ENCODE assay signal across 9 mouse cellular contexts in genomic region chr5:105650728-105651479, GRCm38 (mm10). TPM values are rescaled to one million over a fixed set of nuclear protein-coding genes. Genes with fewer than 3 reads are reported as not detected.
DNase-seq lines count a peak whose midpoint lies in the region; ATAC-seq and TF ChIP-seq lines count a peak whose summit lies in the region.
"Had no signal": no experiment of that assay in that cellular context is flagged by ENCODE, and none has a peak within 500 bp of the region (broad histone marks: within the 10 kb centered on the region; RNA-seq: fewer than 3 reads in every experiment).

No protein-coding gene starts in this region.

- TF ChIP-seq EP300 in liver, embryonic 14.5 days (IDR thresholded peaks at IDR 0.05; ENCODE audit: low read depth), result no peak

- ATAC-seq in kidney, embryonic 14.5 days (ENCODE audit: low FRiP score, low TSS enrichment), result no peak
- no peak for ATAC-seq in liver, embryonic 14.5 days (ENCODE audit: insufficient read depth)
- ATAC-seq in neutrophil, adult 5-6 weeks (ENCODE audit: extremely low read depth, insufficient number of reproducible peaks, low FRiP score, poor library complexity, severe bottlenecking), result peak; percentile 17; the same call in 1 of the 2 replicates
- ATAC-seq in midbrain, embryonic 14.5 days (ENCODE audit: low FRiP score, low TSS enrichment), result no peak

- peaks cover 3% of the 10 kb centered on the region; the same call in 1 of the 2 replicates for H3K4me1 ChIP-seq in kidney, embryonic 14.5 days (ENCODE audit: control insufficient read depth, insufficient read depth, low read length)
- peaks cover 0 to 20% of the 10 kb centered on the region in 2 experiments; a peak in 2 of 4 replicates for H3K4me1 ChIP-seq in liver, embryonic 14.5 days (replicated peaks; ENCODE audit: control insufficient read depth in 2 of 2, insufficient read depth in 2 of 2, low read length in 1 of 2)
- H3K4me1 ChIP-seq in midbrain, embryonic 14.5 days (ENCODE audit: control insufficient read depth, insufficient read depth, low read length), result peaks cover 4% of the 10 kb centered on the region; the same call in 1 of the 2 replicates

- no peak overlapping the region for H3K9ac ChIP-seq in kidney, embryonic 14.5 days (ENCODE audit: low read depth, low read length)
- 0 out of 2 replicates have a peak overlapping the region, but pooled peaks have one; percentile 2 for H3K9ac ChIP-seq in liver, embryonic 14.5 days (replicated peaks)
- no peak overlapping the region for H3K9ac ChIP-seq in midbrain, embryonic 14.5 days (replicated peaks; ENCODE audit: low read length)

- no peak overlapping the region for H3K4me3 ChIP-seq in kidney, embryonic 14.5 days (ENCODE audit: low read length)
- peak overlapping the region; percentile 30 to 52 for H3K4me3 ChIP-seq in liver, embryonic 14.5 days (ENCODE audit: insufficient read depth in 1 of 2, low read depth in 2 of 2, low read length in 2 of 2)
- H3K4me3 ChIP-seq in midbrain, embryonic 14.5 days (replicated peaks; ENCODE audit: low read depth, low read length), result no peak overlapping the region

- H3K4me2 ChIP-seq in kidney, embryonic 14.5 days (replicated peaks; ENCODE audit: low read depth, low read length), result peak overlapping the region; percentile 26
- peak overlapping the region; percentile 61 for H3K4me2 ChIP-seq in liver, embryonic 14.5 days (ENCODE audit: low read depth)
- no peak overlapping the region for H3K4me2 ChIP-seq in midbrain, embryonic 14.5 days (ENCODE audit: low read length)

- DNase-seq in kidney, adult 18-20 months, result no peak
- DNase-seq in T-cell, adult 2 months (ENCODE audit: low spot score), result peak; percentile 57
- DNase-seq in liver, embryonic 14.5 days (ENCODE audit: low read depth in 3 of 3, low spot score in 3 of 3), result no peak
- no peak for DNase-seq in midbrain, embryonic 14.5 days
- DNase-seq in adipocyte (ENCODE audit: low spot score), result no peak
- DNase-seq in urinary bladder, postnatal 4 days (ENCODE audit: low spot score in 2 of 2), result no peak
- DNase-seq: layer of hippocampus, postnatal 36 days had no signal

- H3K36me3 ChIP-seq in kidney, embryonic 14.5 days (ENCODE audit: control insufficient read depth, insufficient read depth, low read length), result no peaks in the 10 kb centered on the region
- no peaks in the 10 kb centered on the region for H3K36me3 ChIP-seq in liver, embryonic 14.5 days (replicated peaks; ENCODE audit: control insufficient read depth, insufficient read depth, low read depth)
- H3K36me3 ChIP-seq in midbrain, embryonic 14.5 days (ENCODE audit: control insufficient read depth, insufficient read depth, low read length), result no peaks in the 10 kb centered on the region

- H3K27ac ChIP-seq in kidney, embryonic 14.5 days (ENCODE audit: low read depth, low read length), result no peak overlapping the region
- H3K27ac ChIP-seq in liver, embryonic 14.5 days, result no peak overlapping the region
- no peak overlapping the region for H3K27ac ChIP-seq in midbrain, embryonic 14.5 days (replicated peaks; ENCODE audit: low read depth, low read length)

- no peaks in the 10 kb centered on the region for H3K9me3 ChIP-seq in kidney, embryonic 14.5 days (ENCODE audit: control insufficient read depth, low read length)
- no peaks in the 10 kb centered on the region for H3K9me3 ChIP-seq in liver, embryonic 14.5 days (ENCODE audit: control insufficient read depth, low read length)
- no peaks in the 10 kb centered on the region for H3K9me3 ChIP-seq in midbrain, embryonic 14.5 days (ENCODE audit: control insufficient read depth, low read length)

- TF ChIP-seq CTCF in liver, embryonic 14.5 days (IDR thresholded peaks at IDR 0.05; ENCODE audit: low read depth), result no peak

- 87% methylated on average over 8 of the region's 8 CpGs for WGBS in kidney, embryonic 14.5 days
- WGBS in liver, embryonic 14.5 days (ENCODE audit: insufficient replicate concordance), result 26% methylated on average over 8 of the region's 8 CpGs
- 93% methylated on average over 8 of the region's 8 CpGs for WGBS in midbrain, embryonic 14.5 days

- 0 out of 2 replicates have a peak, but pooled peaks cover 3% of the 10 kb centered on the region for H3K27me3 ChIP-seq in kidney, embryonic 14.5 days (ENCODE audit: control insufficient read depth, insufficient read depth, low read length)
- no peaks in the 10 kb centered on the region for H3K27me3 ChIP-seq in liver, embryonic 14.5 days (ENCODE audit: control insufficient read depth, insufficient read depth, low read length)
- H3K27me3 ChIP-seq in midbrain, embryonic 14.5 days (ENCODE audit: control insufficient read depth, insufficient read depth, low read length), result no peaks in the 10 kb centered on the region

RNA-seq across cellular contexts. Expression of gene Lrrc8d, which starts 48.9 kb away (rescaled TPM):
- polyA plus RNA-seq in kidney, embryonic 14.5 days (2014; fragmentation: Nextera tagmentation; extraction: Ambion mirVana), result 22.7 and 42.1 TPM in 2 replicates
- polyA plus RNA-seq in liver, embryonic 14.5 days (2012; rRNA removed), result 2.5 and 3.3 TPM in 2 replicates
- 7.5 and 7.8 TPM in 2 replicates for polyA plus RNA-seq in liver, embryonic 14.5 days (2014; fragmentation: Nextera tagmentation; extraction: Ambion mirVana)
- total RNA-seq in neutrophil, adult 5-6 weeks (2017), result 42.0 and 43.2 TPM in 2 replicates
- 33.0 and 45.2 TPM in 2 replicates for polyA plus RNA-seq in midbrain, embryonic 14.5 days (2014; fragmentation: Nextera tagmentation; extraction: Ambion mirVana)

Comparison
In these comparisons a context has a peak if more than half of its experiments do, and no peak if none do; other contexts are left out.
1. H3K4me3 ChIP-seq: peak in liver, embryonic 14.5 days (2 of 2); none in kidney, embryonic 14.5 days (single experiment) and midbrain, embryonic 14.5 days (single experiment).